Mouse (Mus musculus) cerebellum, adult 11 months (tissue): Measurements from ENCODE around the gene Vac14.

Experiments
- DNase-seq: peaks from one replicate; pipeline ENCODE4 v3.0.0; 2022

Gene Vac14

DNA sequence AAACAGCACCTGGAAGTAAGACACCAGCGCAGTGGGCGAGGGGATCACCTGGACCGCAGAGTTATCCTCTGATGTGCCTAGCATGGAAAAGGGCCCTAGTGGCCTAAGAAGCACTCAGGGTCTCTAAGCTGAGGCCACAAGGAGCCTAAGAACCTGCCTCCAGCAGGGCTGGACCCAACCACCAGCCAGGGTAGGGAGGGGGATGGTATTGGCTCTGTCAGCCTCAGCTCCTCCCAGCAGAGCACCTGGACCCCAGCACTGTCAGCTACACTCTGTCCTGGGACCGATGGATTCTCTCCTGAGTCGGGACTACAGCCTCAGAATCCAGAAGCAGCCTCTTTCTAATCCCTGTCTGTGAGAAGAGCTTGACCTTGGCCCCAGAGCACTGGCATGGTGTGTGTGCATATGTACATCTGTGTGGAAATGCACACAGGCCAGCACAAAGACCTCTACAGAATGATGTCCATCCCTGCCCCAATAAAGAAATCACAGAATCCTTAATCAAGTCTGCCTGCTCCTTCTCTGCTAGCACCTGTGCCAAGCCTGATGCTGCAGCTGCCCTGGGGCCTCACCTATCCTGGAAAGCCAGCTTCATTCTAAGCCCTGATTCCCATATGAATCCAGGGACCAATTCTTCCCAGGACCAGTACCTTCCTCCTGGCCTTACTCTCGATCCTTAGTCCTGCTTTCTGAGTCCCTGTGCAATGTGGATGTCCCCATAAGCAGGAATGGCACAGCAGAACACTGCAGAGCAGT lies 101.7 kb downstream of the Vac14 start:
- DNase-seq: no peak

DNA sequence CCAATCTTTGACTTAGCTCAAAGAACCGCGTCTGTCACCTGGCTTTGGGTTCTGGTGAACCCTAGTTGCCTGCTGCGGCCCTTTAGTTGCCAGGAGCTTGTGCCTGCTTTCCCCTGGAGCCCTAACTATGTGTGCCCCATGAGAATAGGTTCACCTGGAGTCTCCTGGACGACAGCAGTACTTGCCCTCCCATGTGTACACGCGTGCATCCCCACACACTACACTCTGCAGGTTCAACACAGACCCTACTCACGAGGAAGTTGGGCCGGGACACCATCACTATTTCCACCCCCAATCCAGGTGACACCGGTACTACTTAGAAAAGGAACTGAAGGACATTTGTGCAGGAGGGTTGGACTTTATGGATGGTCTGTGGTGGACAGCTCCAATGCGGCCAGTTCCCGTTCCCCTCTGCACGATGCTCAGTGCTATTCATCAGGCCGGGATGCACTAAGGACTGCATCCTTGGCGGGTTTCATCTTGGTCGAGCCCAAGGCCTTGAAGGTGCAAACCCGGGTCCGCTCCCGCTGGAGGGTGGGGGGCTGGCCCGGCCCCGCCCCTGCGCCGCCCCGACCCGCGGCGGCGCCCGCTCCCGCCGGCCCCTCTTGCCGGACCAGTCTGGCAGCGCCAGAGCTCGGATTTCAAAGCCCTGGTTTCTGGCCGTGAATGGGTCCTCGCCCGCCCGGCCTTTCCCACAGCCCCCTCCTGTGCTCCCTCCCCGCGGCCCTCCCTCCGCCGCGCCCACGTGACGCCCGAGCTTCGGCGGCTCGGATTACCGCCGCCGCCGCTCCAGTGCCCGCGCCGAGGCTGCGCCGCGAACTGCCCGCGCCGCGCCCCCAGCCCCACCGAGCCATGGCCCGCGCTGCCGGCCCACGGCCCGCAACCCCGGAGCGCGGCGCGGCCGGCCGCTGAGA lies 102.6 kb downstream of the Vac14 start, which contains the start of gene Mtss1l:
Gene Mtss1l, plus strand, starts transcription at position 792 of the 914 bp plus-strand sequence.
- DNase-seq: peak; percentile 83

DNA sequence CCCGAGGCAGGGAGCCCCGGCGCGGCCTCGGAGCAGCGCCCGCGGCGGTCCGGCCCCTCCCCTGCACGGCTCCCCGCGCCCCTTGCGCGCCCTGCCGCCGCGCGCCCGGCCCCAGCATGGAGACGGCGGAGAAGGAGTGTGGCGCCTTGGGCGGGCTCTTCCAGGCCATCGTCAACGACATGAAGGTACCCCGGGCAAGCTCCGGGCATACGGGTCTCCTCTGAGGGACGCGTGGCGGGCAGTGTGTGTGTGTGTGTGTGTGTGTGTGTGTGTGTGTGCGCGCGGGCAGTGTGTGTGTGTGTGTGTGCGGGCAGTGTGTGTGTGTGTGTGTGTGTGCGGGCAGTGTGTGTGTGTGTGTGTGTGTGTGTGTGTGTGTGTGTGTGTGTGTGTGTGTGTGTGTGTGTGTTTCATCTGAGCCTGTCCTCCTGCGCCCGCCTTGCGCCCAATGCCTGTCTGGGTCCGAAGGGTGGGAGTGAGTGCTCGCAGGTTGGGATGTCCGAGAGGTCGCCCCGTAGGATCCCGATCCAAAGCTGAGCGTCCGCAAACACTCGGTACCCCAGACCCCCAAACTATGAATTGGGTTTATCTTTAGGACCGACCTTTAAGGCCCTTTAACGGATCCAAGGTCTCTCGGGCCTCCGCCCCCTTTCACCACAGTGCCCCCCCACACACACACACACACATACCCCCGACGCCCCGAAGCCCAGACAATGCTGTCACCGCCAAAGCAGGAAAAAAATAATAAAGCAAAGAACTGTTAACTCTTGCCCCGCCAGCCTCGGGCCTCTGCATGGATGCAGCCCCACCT lies 103.4 kb downstream of the Vac14 start:
- DNase-seq: no peak

DNA sequence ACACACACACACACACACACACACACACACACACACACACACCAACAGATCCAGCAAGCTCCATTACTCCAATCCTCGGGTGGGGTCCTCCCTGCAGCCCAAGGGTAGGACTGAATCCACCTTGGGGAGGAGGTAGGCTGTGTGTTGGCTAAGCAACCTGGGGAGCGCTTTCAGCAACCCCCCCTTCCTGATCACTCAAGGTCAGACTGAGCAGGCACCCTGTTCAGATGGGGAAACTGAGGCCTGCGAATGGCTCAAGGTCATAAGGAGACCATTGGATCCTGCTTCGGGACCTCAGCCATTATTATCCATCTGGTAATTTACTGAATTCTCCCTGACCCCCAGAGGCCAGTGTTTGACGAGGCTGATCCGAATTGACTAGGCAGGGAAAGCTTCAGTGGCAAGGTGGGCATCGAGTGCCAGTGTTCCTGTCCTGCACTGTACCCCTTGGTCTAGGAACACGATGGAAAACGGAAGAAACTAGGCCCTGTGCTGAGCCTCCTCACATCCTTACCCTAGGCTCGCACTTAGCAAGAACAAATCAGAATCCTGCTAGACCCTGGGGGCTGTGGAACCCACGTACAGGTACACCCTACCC lies 104.1 kb downstream of the Vac14 start:
- DNase-seq: no peak

DNA sequence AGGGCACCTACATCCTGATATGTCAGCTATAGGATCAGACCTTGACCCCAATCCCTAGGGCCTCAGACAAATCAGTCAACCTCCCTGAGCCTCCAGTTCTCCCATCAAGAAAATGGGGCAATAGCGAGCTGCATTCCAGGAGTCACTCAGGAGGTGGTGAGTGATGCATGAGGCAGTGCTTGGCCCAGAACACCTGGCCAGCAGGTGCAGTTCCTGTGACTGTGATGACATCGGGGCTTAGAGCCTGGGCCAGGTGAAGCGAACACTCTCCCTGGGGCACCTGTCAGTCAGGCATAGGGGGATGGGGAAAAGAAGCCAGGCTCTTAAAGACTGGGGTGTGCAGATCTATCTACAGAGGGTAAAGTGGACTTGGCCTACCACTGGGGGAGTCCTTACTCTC lies 106.1 kb downstream of the Vac14 start:
- DNase-seq: no peak

DNA sequence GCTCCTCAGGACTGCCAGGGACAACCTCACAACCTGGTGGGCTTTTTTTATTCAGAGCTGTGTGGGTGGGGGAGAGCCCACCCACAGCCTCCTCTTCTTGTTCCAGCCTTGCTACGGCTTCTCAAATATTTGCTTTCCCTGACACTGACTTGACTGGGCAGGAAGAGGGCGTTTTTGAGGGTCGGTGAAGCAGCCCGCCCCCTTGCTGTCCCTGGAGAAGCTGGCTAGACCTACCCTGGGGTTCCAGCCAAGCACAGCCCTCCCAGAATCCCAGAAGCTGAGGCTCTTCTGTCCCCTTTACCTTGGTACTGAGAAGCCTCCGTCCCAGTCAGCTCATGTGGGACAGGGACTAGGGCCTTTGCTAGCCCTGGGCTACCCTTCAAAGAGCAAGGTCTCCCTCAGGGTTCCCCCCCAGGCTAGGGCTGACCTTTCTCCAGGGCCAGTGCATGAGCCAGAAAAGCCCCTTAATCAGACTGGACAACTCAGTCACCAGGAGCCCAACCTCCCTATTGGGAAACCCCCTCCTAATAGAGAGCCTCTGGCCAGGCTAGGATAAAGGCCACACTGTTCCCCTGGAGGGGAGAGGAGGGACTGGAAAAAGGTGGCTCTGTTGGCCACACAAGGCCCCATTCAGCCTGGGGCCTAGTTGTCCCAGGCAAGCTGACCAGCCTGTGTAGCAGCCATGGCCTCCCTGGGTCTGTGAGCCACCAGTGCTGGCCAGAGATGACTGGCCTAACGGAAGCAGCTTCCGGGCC lies 106.9 kb downstream of the Vac14 start:
- DNase-seq: no peak

DNA sequence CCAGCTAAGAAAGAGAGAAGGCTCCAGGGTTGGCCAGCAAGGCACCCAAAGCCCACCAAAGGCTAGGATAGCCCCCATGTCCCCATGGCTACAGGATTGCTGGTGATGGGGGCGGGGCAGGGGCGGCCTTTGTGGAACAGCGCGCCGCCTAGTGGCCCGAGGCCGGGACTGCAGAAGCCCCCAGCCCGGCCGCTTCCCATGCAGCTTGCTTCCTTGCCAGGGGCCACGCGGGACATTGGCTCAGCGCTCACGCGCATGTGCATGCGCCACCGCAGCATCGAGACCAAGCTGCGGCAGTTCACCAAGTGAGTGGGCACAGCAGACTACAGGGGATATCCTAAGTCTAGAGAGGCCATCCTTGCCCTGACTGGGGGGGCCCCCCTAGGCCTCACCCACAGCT lies 108.5 kb downstream of the Vac14 start:
- DNase-seq: no peak

DNA sequence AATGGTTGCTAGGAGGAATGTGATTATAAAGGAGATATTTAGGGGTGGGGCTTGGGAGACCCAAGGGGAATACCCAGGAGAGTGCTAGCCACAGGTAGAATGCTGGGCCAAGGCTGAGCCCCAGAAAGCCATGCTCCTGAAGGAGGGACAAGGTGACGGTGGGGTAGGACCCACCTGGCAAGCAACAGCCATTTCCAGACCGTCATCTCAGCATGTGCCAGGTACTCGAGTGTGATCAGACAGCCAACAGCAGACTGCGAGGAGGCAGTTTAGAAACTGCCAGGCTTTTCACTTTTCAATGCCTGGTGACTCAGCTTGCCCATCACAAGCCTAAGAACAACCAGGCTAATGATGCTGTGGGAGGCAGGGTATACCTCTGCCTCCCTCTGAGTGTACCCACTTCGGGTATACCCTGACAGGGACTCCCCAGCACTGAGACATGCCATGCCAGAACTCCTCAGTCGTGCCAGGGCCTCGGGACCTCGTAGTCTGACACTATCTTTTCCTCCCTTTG lies 113.0 kb downstream of the Vac14 start:
- DNase-seq: peak; percentile 19

DNA sequence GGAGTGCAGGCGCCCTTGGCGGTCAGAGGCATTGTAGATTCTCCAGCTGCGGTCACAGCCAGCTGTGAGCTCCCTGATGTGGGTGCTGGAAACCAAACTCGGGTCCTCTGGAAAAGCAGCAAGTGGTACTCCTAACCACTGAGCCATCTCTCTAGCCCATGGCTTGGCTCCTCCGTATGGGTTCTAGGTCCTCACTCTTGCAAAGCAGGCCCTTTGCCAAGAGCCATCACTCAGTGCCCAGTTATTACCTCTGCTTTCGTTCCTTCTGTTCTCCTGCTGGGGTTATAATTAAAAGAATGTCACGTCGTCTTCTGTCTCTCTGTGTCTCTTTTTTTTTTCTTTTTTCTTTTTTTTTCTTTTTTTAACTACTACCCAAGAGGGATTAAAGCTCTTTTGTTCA lies 114.7 kb downstream of the Vac14 start:
- peak; percentile 50 for DNase-seq

DNA sequence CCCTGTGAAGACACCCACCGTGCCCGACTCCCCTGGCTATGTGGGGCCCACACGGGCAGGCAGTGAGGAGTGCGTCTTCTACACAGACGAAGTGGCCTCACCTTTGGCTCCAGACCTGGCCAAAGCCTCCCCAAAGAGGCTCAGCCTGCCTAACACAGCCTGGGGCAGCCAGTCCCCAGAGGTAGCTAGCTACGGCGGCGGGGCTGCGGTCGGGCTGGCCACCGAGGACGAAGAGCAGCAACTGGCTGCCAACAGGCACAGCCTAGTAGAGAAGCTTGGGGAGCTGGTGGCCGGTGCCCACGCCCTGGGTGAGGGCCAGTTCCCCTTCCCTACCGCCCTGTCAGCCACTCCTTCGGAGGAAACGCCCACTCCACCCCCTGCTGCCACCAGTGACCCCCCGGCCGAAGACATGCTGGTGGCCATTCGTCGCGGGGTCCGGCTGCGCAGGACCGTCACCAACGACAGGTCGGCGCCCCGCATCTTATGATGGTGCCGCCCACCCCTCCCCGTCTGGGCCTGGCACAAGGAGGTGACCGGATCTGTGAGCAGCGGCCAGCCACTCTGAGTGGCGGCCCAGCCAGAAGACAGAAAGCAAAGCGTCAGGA lies 120.3 kb downstream of the Vac14 start:
- peak; percentile 27 for DNase-seq

DNA sequence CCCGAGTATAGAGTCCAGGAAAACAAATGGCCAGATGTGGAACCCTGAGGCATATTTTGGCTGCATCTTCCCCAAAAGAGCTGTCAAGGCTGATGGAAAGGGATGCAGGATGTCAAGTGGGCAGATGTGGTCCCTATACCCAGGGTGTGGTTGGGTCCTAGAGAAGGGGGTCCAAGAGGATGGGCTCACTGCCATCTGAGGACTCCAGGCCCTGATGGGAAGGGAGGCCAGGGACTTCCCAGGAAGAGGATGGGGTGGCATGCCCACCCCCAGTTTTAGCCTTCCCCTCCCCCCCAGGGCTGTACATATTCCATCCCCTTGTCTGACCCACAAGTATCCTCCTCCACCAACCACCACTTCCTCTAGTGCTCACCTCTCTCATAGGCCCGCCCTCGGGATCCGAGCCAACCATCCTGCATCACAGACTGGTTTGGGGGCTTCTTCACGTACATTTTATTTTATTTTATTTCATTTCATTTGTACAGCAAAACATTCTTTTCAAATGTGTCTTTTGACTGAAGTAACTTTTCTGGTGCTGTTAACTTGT lies 122.3 kb downstream of the Vac14 start:
- DNase-seq: no peak

DNA sequence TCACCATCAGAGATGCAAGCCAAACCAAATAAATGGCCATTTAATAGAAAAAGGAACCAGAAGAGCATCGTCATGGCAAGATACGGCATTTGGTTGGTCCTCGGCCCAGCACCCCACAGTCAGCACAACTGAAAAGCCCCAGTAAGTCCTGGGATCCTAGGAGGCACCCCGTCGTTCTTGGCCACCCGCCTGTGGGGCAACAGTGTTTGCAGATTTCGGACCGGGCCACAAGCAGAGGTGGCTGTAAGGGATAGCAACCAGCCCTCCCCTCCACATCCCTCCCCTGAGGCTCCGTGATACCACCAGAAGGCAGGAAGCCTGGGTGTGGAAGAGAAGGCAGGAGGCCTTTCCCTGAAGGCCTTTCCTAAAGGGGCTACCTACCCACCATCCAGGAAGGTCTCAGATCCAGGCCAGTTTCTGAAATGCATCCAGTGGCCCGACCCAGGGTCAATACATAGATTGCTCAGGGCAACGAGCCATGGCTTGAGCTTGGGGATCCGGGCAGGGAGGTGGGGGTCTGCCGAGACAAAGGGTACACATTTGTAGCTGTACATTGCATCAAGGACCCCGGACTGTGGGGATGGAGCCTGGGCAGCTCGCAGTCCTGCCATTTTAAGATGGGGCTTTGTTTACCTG lies 123.5 kb downstream of the Vac14 start:
- no peak for DNase-seq

DNA sequence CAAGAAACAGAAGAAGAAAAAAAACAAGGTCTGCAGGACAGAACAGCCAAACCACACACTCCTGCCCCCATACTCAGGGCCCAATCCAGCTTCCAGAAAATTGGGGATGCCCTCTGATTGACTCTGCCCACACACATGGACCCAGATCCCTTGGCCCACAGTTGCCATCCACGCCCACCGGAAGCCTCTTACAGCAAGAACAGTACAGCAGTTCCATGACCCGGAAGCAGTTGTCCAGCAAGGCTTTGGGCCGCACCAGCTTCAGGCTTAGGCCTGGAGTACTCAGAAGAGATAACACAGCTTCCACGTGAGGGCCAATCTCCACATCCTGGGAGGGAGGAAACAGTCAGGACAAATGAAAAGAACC lies 124.0 kb downstream of the Vac14 start:
- no peak for DNase-seq

DNA sequence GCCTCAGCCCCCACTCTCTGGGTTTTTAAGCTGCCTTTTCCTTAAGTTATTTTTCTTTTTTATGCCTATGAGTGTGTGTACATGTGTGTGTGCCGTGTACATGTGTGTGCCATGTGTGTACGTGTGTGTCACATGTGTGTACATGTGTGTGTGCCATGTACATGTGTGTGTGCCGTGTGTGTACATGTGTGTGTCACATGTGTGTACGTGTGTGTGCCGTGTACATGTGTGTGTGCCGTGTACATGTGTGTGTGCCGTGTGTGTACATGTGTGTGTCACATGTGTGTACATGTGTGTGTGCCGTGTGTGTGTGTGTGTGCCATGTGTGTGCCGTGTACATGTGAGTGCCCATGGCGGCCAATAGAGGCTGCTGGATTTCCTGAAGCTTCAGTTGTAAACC lies 126.8 kb downstream of the Vac14 start:
- DNase-seq: no peak

DNA sequence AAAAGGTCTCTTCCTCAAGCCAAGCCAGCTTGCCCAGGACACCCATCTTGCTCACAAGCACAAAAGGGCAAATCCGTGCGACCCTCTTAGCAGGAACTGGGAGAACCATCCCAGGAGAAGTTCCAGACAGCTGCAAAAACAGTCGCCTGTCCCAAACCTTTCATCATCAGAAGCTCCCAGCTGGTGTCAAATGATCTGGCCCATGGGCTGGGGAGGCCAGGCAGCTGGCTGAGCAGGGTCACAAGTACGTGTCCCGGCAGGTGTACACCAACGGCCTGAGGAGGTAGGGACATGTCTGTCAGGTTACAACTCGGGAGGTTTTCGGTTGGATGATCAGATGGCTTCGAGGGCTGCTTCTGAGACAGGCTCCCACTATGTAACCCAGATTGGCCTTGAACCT lies 128.3 kb downstream of the Vac14 start:
- no peak for DNase-seq

DNA sequence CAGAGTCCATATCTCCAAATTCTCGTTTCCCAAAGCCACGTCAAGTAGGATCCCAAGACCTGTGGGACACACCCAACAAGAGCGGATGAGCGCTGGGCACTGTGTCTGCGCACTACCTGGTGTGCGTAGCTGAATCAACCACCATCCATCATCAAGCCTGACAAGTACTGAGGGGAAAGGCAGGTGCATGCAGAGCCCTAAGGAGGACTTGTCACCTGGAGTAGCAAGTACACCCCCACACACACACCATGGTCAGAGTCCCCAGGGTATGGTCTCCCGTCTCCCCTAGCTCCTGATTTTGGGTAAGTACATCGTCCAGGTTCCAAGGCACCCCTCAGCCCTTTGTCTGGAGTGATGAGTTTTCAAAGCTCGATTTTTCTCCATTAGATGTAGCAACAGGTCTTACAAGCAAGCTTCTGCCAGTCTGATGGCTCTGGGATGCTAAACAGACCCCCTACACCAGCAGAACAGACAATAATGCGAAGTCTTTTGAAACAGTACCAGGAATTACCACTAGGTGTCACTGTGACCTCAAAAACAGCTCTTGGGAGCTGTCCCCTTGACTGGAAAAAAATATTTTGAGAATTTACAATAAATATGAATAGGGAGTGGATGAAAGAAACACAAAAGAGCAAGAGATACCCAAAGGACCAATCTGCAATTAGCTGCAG lies 131.2 kb downstream of the Vac14 start:
- DNase-seq: peak; percentile 24

DNA sequence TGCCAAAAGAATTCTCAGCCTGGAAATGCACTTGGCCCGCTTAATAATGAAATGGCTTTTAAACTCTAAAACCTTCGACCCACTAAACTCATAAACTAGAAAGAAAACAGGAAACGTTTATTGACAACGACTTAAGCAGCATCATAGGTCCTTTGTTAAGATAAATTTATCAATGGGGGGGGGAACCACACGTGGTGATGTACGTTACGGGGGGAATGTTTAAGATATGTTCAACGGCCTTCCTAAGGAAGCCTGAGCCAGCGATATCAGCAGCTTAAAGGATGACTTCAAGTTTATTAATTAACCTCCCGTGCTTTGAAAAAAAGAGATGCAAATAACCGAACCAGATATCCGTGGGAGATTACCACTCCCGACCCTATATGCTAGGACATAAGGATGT lies 131.9 kb downstream of the Vac14 start:
- no peak for DNase-seq

DNA sequence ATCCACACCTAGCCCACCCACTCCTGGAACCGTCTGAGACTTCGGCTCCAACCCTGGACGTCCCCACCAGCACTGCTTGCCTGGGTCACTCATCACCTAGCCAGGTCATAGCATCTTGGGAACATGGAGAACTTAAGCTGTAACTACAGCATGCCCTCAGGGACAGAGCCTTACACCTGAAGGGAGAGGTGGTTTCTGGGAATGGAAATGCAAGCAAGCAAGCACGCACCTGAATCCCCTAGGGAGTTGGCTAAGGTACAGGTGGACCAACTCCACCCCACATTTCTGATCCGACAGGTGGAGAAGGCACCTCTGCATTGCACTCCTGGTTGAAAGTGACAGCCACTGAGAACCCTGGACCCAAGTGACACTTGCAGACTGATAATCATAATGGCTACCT lies 133.1 kb downstream of the Vac14 start:
- DNase-seq: no peak

DNA sequence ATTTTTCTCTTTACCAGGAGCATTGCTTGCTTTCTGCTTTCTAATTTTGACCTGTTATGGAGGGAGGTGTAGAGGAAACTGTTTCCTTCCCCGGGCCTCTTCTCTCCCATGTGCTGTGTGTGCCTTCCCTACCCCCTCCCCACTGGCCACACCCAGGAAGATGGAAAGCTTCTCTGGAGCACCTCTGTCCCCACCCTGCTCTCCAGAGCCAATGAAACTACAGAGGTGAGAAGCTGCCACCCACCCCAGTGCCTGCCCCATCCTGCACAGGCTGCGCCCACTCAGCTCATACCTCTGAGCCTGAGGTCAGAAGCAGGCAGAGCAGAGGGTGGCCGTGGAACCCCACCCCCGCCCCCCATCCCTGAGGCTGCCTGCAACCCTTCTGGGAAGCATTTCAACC lies 136.3 kb downstream of the Vac14 start:
- DNase-seq: no peak
